Comparison of ENCODE assay signal across 8 mouse cellular contexts in the genomic region with DNA sequence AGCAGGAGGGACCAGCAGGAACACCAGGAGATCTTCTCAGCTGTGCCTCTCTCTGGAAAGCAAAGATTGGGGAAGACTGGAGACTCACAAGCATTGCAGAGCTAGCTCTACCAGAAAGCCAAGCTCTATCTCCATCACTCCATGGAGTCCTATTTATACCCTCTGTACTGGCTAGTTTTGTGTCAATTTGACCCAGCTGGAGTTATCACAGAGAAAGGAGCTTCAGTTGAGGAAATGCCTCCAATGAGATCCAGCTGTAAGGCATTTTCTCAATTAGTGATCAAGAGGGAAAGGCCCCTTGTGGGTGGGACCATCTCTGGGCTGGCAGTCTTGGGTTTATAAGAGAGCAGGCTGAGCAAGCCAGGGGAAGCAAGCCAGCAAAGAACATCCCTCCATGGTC. TPM values are rescaled to one million over a fixed set of nuclear protein-coding genes. Genes with fewer than 3 reads are reported as not detected.
DNase-seq lines count a peak whose midpoint lies in the region; ATAC-seq and TF ChIP-seq lines count a peak whose summit lies in the region.
"Not testable (repeated sequence)": the region's sequence is repeated elsewhere in the genome, so short reads cannot be mapped to it uniquely, and the experiment has no call there.

Gene Stk25 (minus strand): TSS at position 101 of the 400 bp plus-strand sequence.

- POLR2A ChIA-PET in Patski (lab: Charles Lee), result not testable (repeated sequence)

- not testable (repeated sequence) for H3K9ac ChIP-seq in embryonic facial prominence, embryonic 13.5 days; limb, embryonic 15.5 days; midbrain, embryonic 11.5 days (ENCODE audit: low read length); stomach, embryonic 16.5 days (ENCODE audit: low read length)

- peaks cover 23% of the 10 kb centered on the region; the same call in 1 of the 2 replicates for H3K4me1 ChIP-seq in embryonic facial prominence, embryonic 13.5 days
- H3K4me1 ChIP-seq in limb, embryonic 15.5 days; midbrain, embryonic 11.5 days (ENCODE audit: control insufficient read depth, insufficient read depth, low read length); stomach, embryonic 16.5 days (ENCODE audit: control insufficient read depth, insufficient read depth, low read length): not testable (repeated sequence)

- H3K27me3 ChIP-seq in Patski; embryonic facial prominence, embryonic 13.5 days; limb, embryonic 15.5 days; midbrain, embryonic 11.5 days (ENCODE audit: control insufficient read depth, insufficient read depth, low read length); stomach, embryonic 16.5 days (ENCODE audit: control insufficient read depth, insufficient read depth, low read length): not testable (repeated sequence)

- not testable (repeated sequence) for H3K36me3 ChIP-seq in embryonic facial prominence, embryonic 13.5 days; limb, embryonic 15.5 days; midbrain, embryonic 11.5 days (ENCODE audit: control insufficient read depth, insufficient read depth, low read length); stomach, embryonic 16.5 days (ENCODE audit: control insufficient read depth, insufficient read depth, low read length)

- peak within 1 kb of the TSS; percentile 29 for H3K27ac ChIP-seq in embryonic facial prominence, embryonic 13.5 days
- not testable (repeated sequence) for H3K27ac ChIP-seq in limb, embryonic 15.5 days; midbrain, embryonic 11.5 days (ENCODE audit: low read depth, low read length); stomach, embryonic 16.5 days (ENCODE audit: low read length)

- ATAC-seq in Patski; embryonic facial prominence, embryonic 13.5 days (ENCODE audit: insufficient number of reproducible peaks, insufficient read depth, low FRiP score, low TSS enrichment, low read depth); hematopoietic stem cell, adult 5-6 weeks (replicated peaks in 1 of 2; ENCODE audit: insufficient read depth in 1 of 2, low FRiP score in 2 of 2, low TSS enrichment in 1 of 2, low read depth in 1 of 2, poor library complexity in 2 of 2, severe bottlenecking in 2 of 2); limb, embryonic 15.5 days (ENCODE audit: insufficient number of reproducible peaks, low FRiP score, low TSS enrichment, low read depth); midbrain, embryonic 11.5 days (ENCODE audit: low FRiP score); stomach, embryonic 16.5 days (ENCODE audit: insufficient read depth, low FRiP score): not testable (repeated sequence)

- DNase-seq in Patski (ENCODE audit: low read depth, low spot score); gastrocnemius, postnatal 36 days; layer of hippocampus, adult 18-20 months (ENCODE audit: low spot score in 2 of 2); midbrain, embryonic 11.5 days (ENCODE audit: low spot score, missing footprints): not testable (repeated sequence)

- not testable (repeated sequence) for TF ChIP-seq CTCF in Patski (IDR thresholded peaks at IDR 0.05)

- CTCF ChIA-PET in Patski (lab: Charles Lee), result interaction anchor here (1.6 kb wide), 1 partner anchor 10 kb away, joined by 6 read pairs; no protein-coding TSS in a partner anchor

- H3K4me2 ChIP-seq in embryonic facial prominence, embryonic 13.5 days; limb, embryonic 15.5 days; midbrain, embryonic 11.5 days; stomach, embryonic 16.5 days (ENCODE audit: low read depth, low read length): not testable (repeated sequence)

- not testable (repeated sequence) for H3K9me3 ChIP-seq in embryonic facial prominence, embryonic 13.5 days; limb, embryonic 15.5 days; midbrain, embryonic 11.5 days (ENCODE audit: control insufficient read depth, low read length); stomach, embryonic 16.5 days (replicated peaks; ENCODE audit: control insufficient read depth, low read length)

- H3K4me3 ChIP-seq in embryonic facial prominence, embryonic 13.5 days; limb, embryonic 15.5 days; midbrain, embryonic 11.5 days (ENCODE audit: low read depth, low read length); stomach, embryonic 16.5 days (replicated peaks; ENCODE audit: low read length): not testable (repeated sequence)

- in situ Hi-C loops in Patski (cut with MboI; ENCODE audit: low pct_unique_long_range_greater_than_20kb), result not testable (repeated sequence)

- intact Hi-C loops in gastrocnemius, postnatal 36 days (cut with DNase I), result not testable (repeated sequence)

RNA-seq across cellular contexts. Expression of gene Stk25, which starts in this region (rescaled TPM):
- 201 TPM for polyA plus RNA-seq in Patski (2021)
- polyA plus RNA-seq in embryonic facial prominence, embryonic 13.5 days (2015; fragmentation: Nextera tagmentation; extraction: Ambion mirVana), result 171 and 196 TPM in 2 replicates
- total RNA-seq in gastrocnemius, postnatal 36 days (2021), result 10 to 100 TPM; 81.8 to 87.7 TPM
- total RNA-seq in hematopoietic stem cell, adult 5-6 weeks (2017), result 47.5 and 59.3 TPM in 2 replicates
- 100 to 1,000 TPM; 410 to 415 TPM for total RNA-seq in layer of hippocampus, adult 18-20 months (2021)
- polyA plus RNA-seq in limb, embryonic 15.5 days (2015; fragmentation: Nextera tagmentation; extraction: Ambion mirVana), result 176 and 200 TPM in 2 replicates
- polyA plus RNA-seq in midbrain, embryonic 11.5 days (2014; fragmentation: Nextera tagmentation; extraction: Ambion mirVana), result 187 and 198 TPM in 2 replicates
- 135 and 142 TPM in 2 replicates for polyA plus RNA-seq in stomach, embryonic 16.5 days (2015; fragmentation: Nextera tagmentation; extraction: Ambion mirVana)
